Mouse (Mus musculus): Measurements from ENCODE around the gene Nrd1. TPM values are rescaled to one million over a fixed set of nuclear protein-coding genes. Genes with fewer than 3 reads are reported as not detected.

Nrd1 gene
- polyA plus RNA-seq, 1 experiment from 2014 or later: 73.4 TPM

DNA sequence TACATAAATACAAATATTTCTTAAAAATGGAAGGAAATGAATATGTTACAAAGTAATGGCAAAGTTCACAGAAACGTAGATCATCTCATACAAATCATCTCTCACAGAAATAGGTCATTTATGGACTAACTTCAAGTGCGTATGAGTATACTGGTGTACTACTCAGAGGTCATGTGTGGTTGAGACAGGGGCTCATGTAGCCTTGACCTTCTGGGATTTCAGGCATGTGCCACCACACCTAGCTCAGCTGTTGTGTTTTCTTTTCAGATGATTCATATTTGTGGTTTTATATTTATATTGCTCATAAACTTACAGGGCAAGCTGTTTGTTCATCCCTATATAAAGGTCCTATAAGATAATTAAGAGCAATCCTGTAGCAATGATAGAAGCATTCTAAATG, 29.8 kb downstream of the Nrd1 start:
- Histone ChIP-seq H3K4me2 (no peak overlapping the region), H3K27me3 (no peaks in the 10 kb centered on the region), H3K27ac (no peak overlapping the region), H3K9me3 (no peaks in the 10 kb centered on the region), H3K4me3 (no peak overlapping the region), H3K4me1 (no peaks in the 10 kb centered on the region), H3K9ac (no peak overlapping the region), H3K36me3 (peaks cover 42% of the 10 kb centered on the region)
- WGBS: 95% methylated on average over 2 of the region's 2 CpGs
- ATAC-seq (ENCODE audit: insufficient number of reproducible peaks, low FRiP score, low TSS enrichment, low read depth): no peak

GRCm38 (mm10) chr4:109036327-109036726, 35.9 kb downstream of the Nrd1 start:
- Histone ChIP-seq H3K9me3 (no peaks in the 10 kb centered on the region), H3K4me3 (no peak overlapping the region), H3K4me2 (no peak overlapping the region), H3K36me3 (peaks cover 58% of the 10 kb centered on the region), H3K27ac (no peak overlapping the region), H3K27me3 (no peaks in the 10 kb centered on the region), H3K9ac (no peak overlapping the region), H3K4me1 (no peaks in the 10 kb centered on the region)
- no peak for ATAC-seq (ENCODE audit: insufficient number of reproducible peaks, low FRiP score, low TSS enrichment, low read depth)

- Histone ChIP-seq H3K4me3 (no peak overlapping the region), H3K27me3 (no peaks in the 10 kb centered on the region), H3K4me2 (no peak overlapping the region), H3K9ac (no peak overlapping the region), H3K27ac (no peak overlapping the region), H3K9me3 (no peaks in the 10 kb centered on the region), H3K4me1 (no peaks in the 10 kb centered on the region), H3K36me3 (peaks cover 80% of the 10 kb centered on the region)
- WGBS: 84% methylated on average over 4 of the region's 4 CpGs
- no peak for ATAC-seq (ENCODE audit: insufficient number of reproducible peaks, low FRiP score, low TSS enrichment, low read depth)
These were observed 42.3 kb downstream of the Nrd1 start for GRCm38 (mm10) chr4:109042739-109043138.

- H3K27ac ChIP-seq: no peak overlapping the region
- no peak overlapping the region for H3K4me3 ChIP-seq
- 78% methylated on average over 5 of the region's 5 CpGs for WGBS
- H3K9me3 ChIP-seq: no peaks in the 10 kb centered on the region
- H3K4me1 ChIP-seq: no peaks in the 10 kb centered on the region
- no peak overlapping the region for H3K4me2 ChIP-seq
- no peaks in the 10 kb centered on the region for H3K27me3 ChIP-seq
- no peak overlapping the region for H3K9ac ChIP-seq
- no peak for ATAC-seq (ENCODE audit: insufficient number of reproducible peaks, low FRiP score, low TSS enrichment, low read depth)
- peaks cover 80% of the 10 kb centered on the region for H3K36me3 ChIP-seq
These were observed 42.8 kb downstream of the Nrd1 start for GRCm38 (mm10) chr4:109043294-109043693.

DNA sequence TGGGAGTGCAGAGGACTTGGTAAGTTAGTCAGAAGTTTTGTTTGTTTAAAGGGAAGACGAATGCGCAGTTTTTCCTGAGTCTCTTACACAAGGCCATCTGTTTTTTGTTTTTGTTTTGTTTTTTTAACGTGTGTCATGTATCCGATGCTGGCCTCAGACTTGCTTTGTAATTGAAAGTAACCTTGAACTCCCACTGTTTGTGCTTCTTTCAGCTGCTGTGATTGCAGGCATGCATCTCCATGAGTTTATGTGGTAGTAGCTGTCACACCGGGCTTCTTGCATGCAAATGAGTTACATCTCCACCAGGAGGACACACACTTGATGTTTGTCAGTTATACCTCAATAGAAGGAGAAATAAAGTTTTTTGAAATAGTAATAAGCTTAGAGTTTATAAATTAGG, 43.3 kb downstream of the Nrd1 start:
- 82% methylated on average over 5 of the region's 5 CpGs for WGBS
- peaks cover 79% of the 10 kb centered on the region for H3K36me3 ChIP-seq
- no peak overlapping the region for H3K4me2 ChIP-seq

GRCm38 (mm10) chr4:109048258-109048657, 47.8 kb downstream of the Nrd1 start:
- H3K9ac ChIP-seq: no peak overlapping the region
- ATAC-seq (ENCODE audit: insufficient number of reproducible peaks, low FRiP score, low TSS enrichment, low read depth): no peak
- H3K27ac ChIP-seq: no peak overlapping the region
- no peak overlapping the region for H3K4me3 ChIP-seq
- no peak overlapping the region for H3K4me2 ChIP-seq
- no peaks in the 10 kb centered on the region for H3K27me3 ChIP-seq
- H3K9me3 ChIP-seq: no peaks in the 10 kb centered on the region
- 0 out of 2 replicates have a peak, but pooled peaks cover 3% of the 10 kb centered on the region for H3K4me1 ChIP-seq
- peaks cover 69% of the 10 kb centered on the region for H3K36me3 ChIP-seq
- 75% methylated on average over 4 of the region's 4 CpGs for WGBS

More for the DNA sequence above, 43.3 kb downstream of the Nrd1 start:
- no peaks in the 10 kb centered on the region for H3K27me3 ChIP-seq
- no peak overlapping the region for H3K27ac ChIP-seq
- H3K9me3 ChIP-seq: no peaks in the 10 kb centered on the region
- no peak overlapping the region for H3K9ac ChIP-seq
- H3K4me3 ChIP-seq: no peak overlapping the region
- no peaks in the 10 kb centered on the region for H3K4me1 ChIP-seq
- ATAC-seq (ENCODE audit: insufficient number of reproducible peaks, low FRiP score, low TSS enrichment, low read depth): no peak

GRCm38 (mm10) chr4:109052282-109052681, 51.8 kb downstream of the Nrd1 start:
- Histone ChIP-seq H3K4me2 (no peak overlapping the region), H3K4me1 (0 out of 2 replicates have a peak, but pooled peaks cover 3% of the 10 kb centered on the region), H3K27me3 (no peaks in the 10 kb centered on the region), H3K9ac (no peak overlapping the region), H3K9me3 (no peaks in the 10 kb centered on the region), H3K27ac (peak overlapping the region; percentile 55), H3K4me3 (no peak overlapping the region), H3K36me3 (peaks cover 71% of the 10 kb centered on the region)
- WGBS: 58% methylated on average over 1 of the region's 1 CpGs
- no peak for ATAC-seq (ENCODE audit: insufficient number of reproducible peaks, low FRiP score, low TSS enrichment, low read depth)

DNA sequence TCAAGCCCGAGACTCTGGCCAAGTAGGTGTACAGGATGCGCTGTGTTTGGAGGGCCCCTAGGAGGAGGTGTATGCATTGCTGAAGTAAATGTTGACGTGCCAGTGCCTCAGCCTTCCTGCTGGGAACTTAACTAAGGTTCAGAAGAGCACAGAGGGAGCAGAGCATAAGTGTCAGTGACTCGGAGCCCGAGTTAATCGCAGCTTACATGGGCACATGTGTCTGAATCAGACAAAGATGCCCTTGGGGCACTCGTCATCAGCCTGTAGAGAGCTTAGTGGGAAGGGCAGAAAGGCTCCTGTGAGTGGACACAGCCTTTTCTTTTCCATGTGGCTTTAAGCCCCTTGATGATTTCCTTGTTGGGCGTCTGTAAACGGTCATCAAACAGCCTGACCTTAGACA, 53.5 kb downstream of the Nrd1 start:
- no peaks in the 10 kb centered on the region for H3K27me3 ChIP-seq
- H3K9me3 ChIP-seq: no peaks in the 10 kb centered on the region
- no peak overlapping the region for H3K27ac ChIP-seq
- ATAC-seq (ENCODE audit: insufficient number of reproducible peaks, low FRiP score, low TSS enrichment, low read depth): no peak
- peaks cover 79% of the 10 kb centered on the region for H3K36me3 ChIP-seq
- H3K4me1 ChIP-seq: 0 out of 2 replicates have a peak, but pooled peaks cover 3% of the 10 kb centered on the region
- H3K4me3 ChIP-seq: no peak overlapping the region
- 77% methylated on average over 9 of the region's 9 CpGs for WGBS
- no peak overlapping the region for H3K9ac ChIP-seq
- no peak overlapping the region for H3K4me2 ChIP-seq

GRCm38 (mm10) chr4:109056351-109056750, 55.9 kb downstream of the Nrd1 start:
- no peaks in the 10 kb centered on the region for H3K27me3 ChIP-seq
- no peak overlapping the region; the same call in 1 of the 2 replicates for H3K27ac ChIP-seq
- H3K4me3 ChIP-seq: no peak overlapping the region
- no peaks in the 10 kb centered on the region for H3K9me3 ChIP-seq
- no peak for ATAC-seq (ENCODE audit: insufficient number of reproducible peaks, low FRiP score, low TSS enrichment, low read depth)
- H3K9ac ChIP-seq: no peak overlapping the region
- 0 out of 2 replicates have a peak, but pooled peaks cover 3% of the 10 kb centered on the region for H3K4me1 ChIP-seq
- no peak overlapping the region for H3K4me2 ChIP-seq
- H3K36me3 ChIP-seq: peaks cover 80% of the 10 kb centered on the region
- WGBS: 87% methylated on average over 7 of the region's 7 CpGs

- Histone ChIP-seq H3K4me2 (no peak overlapping the region), H3K36me3 (peaks cover 85% of the 10 kb centered on the region), H3K4me3 (no peak overlapping the region), H3K27ac (no peak overlapping the region), H3K4me1 (no peaks in the 10 kb centered on the region), H3K27me3 (no peaks in the 10 kb centered on the region), H3K9ac (no peak overlapping the region), H3K9me3 (no peaks in the 10 kb centered on the region)
- WGBS: 91% methylated on average over 8 of the region's 8 CpGs
- ATAC-seq (ENCODE audit: insufficient number of reproducible peaks, low FRiP score, low TSS enrichment, low read depth): no peak
These were observed 57.2 kb downstream of the Nrd1 start for GRCm38 (mm10) chr4:109057640-109058039.

GRCm38 (mm10) chr4:109059255-109059821, 58.9 kb downstream of the Nrd1 start:
- Histone ChIP-seq H3K36me3 (peaks cover 95% of the 10 kb centered on the region), H3K27ac (no peak overlapping the region), H3K9ac (no peak overlapping the region), H3K27me3 (no peaks in the 10 kb centered on the region), H3K4me1 (no peaks in the 10 kb centered on the region), H3K4me3 (no peak overlapping the region), H3K9me3 (no peaks in the 10 kb centered on the region), H3K4me2 (no peak overlapping the region)
- ATAC-seq (ENCODE audit: insufficient number of reproducible peaks, low FRiP score, low TSS enrichment, low read depth): no peak
- WGBS: 93% methylated on average over 4 of the region's 4 CpGs

GRCm38 (mm10) chr4:109064941-109065340, 64.5 kb downstream of the Nrd1 start:
- Histone ChIP-seq H3K9ac (no peak overlapping the region), H3K4me3 (no peak overlapping the region), H3K36me3 (peaks cover 89% of the 10 kb centered on the region), H3K9me3 (no peaks in the 10 kb centered on the region), H3K27ac (no peak overlapping the region), H3K27me3 (no peaks in the 10 kb centered on the region), H3K4me1 (no peaks in the 10 kb centered on the region), H3K4me2 (no peak overlapping the region)
- 86% methylated on average over 6 of the region's 6 CpGs for WGBS
- ATAC-seq (ENCODE audit: insufficient number of reproducible peaks, low FRiP score, low TSS enrichment, low read depth): no peak

GRCm38 (mm10) chr4:109065714-109066113, 65.3 kb downstream of the Nrd1 start:
- H3K4me2 ChIP-seq: no peak overlapping the region
- no peaks in the 10 kb centered on the region for H3K9me3 ChIP-seq
- ATAC-seq (ENCODE audit: insufficient number of reproducible peaks, low FRiP score, low TSS enrichment, low read depth): no peak
- H3K36me3 ChIP-seq: peaks cover 87% of the 10 kb centered on the region
- no peak overlapping the region for H3K4me3 ChIP-seq
- no peak overlapping the region for H3K27ac ChIP-seq
- H3K4me1 ChIP-seq: no peaks in the 10 kb centered on the region
- no peak overlapping the region for H3K9ac ChIP-seq
- WGBS: 93% methylated on average over 5 of the region's 5 CpGs
- H3K27me3 ChIP-seq: no peaks in the 10 kb centered on the region
